Mouse (Mus musculus) limb, embryonic 11.5 days (tissue): ENCODE results near the gene Brd7. TPM values are rescaled to one million over a fixed set of nuclear protein-coding genes. Genes with fewer than 3 reads are reported as not detected.

Experiments used
- ATAC-seq: fragments of 200-750 bp; cut with Nextera tagmentation; 2 replicates; pipeline ENCODE4 v1.8.0; 2017; ENCODE audit warnings: low read depth; ENCODE audit not compliant: insufficient number of reproducible peaks, low FRiP score, low TSS enrichment
- DNase-seq: peaks from one replicate; pipeline ENCODE4 v3.0.0-alpha.2; 2015; ENCODE audit warnings: low spot score
- H3K27ac ChIP-seq: fragments of 300-500 bp; sonication (generic); replicated peaks from 2 replicates; pipeline ENCODE4 v1.5.1; 2014; ENCODE audit warnings: low read depth, mild to moderate bottlenecking, low read length
- H3K27me3 ChIP-seq: fragments of 300-500 bp; sonication (generic); 2 replicates; pipeline ENCODE4 v1.6.1; 2014; ENCODE audit warnings: mild to moderate bottlenecking, low read length, mixed read lengths; ENCODE audit not compliant: control insufficient read depth, insufficient read depth
- H3K36me3 ChIP-seq: fragments of 300-500 bp; sonication (generic); 2 replicates; pipeline ENCODE4 v1.6.1; 2014; ENCODE audit warnings: mild to moderate bottlenecking, low read length, moderate library complexity, mixed read lengths; ENCODE audit not compliant: control insufficient read depth, insufficient read depth
- H3K4me1 ChIP-seq: fragments of 300-500 bp; sonication (generic); 2 replicates; pipeline ENCODE4 v1.6.1; 2014; ENCODE audit warnings: low read length, mixed read lengths; ENCODE audit not compliant: control insufficient read depth, insufficient read depth
- H3K4me2 ChIP-seq: fragments of 300-500 bp; sonication (generic); 2 replicates; pipeline ENCODE4 v1.6.1; 2014; ENCODE audit warnings: low read depth, mild to moderate bottlenecking, moderate library complexity; ENCODE audit not compliant: severe bottlenecking
- H3K4me3 ChIP-seq: fragments of 300-500 bp; sonication (generic); 2 replicates; pipeline ENCODE4 v1.5.1; 2014; ENCODE audit warnings: low read depth, low read length
- H3K9ac ChIP-seq: fragments of 300-500 bp; sonication (generic); 2 replicates; pipeline ENCODE4 v1.6.1; 2014; ENCODE audit warnings: mild to moderate bottlenecking, low read length
- H3K9me3 ChIP-seq: fragments of 300-500 bp; sonication (generic); 2 replicates; pipeline ENCODE4 v1.6.1; 2016; ENCODE audit warnings: low read length; ENCODE audit not compliant: control insufficient read depth
- WGBS: fragments of 180-500 bp; shearing (Covaris S2); extraction: QIAGEN DNeasy Blood & Tissue Kit; methylation state at CpG from one replicate; pipeline ENCODE4 v1.1.7; 2014; 5-methylcytosine and 5-hydroxymethylcytosine counted together
- polyA plus RNA-seq: library from polyadenylated mRNA; unstranded; fragments of >200 nt; fragmentation: Nextera tagmentation; extraction: Ambion mirVana; gene quantifications from 2 replicates; pipeline ENCODE4 v1.2.1, GENCODE M21; 2014

The Brd7 gene
- polyA plus RNA-seq, 1 experiment from 2014 or later = 108 TPM

- DNase-seq (no peak), ATAC-seq (no peak)
- Histone ChIP-seq H3K27ac (no peak overlapping the region), H3K4me3 (no peak overlapping the region), H3K4me1 (peaks cover 2% of the 10 kb centered on the region; the same call in 1 of the 2 replicates), H3K27me3 (no peaks in the 10 kb centered on the region), H3K9me3 (no peaks in the 10 kb centered on the region), H3K4me2 (no peak overlapping the region), H3K36me3 (no peaks in the 10 kb centered on the region), H3K9ac (no peak overlapping the region)
- WGBS = 87% methylated on average over 10 of the region's 10 CpGs
These were observed 63.3 kb downstream of the Brd7 start for GRCm38 (mm10) chr8:88298733-88299103.

DNA sequence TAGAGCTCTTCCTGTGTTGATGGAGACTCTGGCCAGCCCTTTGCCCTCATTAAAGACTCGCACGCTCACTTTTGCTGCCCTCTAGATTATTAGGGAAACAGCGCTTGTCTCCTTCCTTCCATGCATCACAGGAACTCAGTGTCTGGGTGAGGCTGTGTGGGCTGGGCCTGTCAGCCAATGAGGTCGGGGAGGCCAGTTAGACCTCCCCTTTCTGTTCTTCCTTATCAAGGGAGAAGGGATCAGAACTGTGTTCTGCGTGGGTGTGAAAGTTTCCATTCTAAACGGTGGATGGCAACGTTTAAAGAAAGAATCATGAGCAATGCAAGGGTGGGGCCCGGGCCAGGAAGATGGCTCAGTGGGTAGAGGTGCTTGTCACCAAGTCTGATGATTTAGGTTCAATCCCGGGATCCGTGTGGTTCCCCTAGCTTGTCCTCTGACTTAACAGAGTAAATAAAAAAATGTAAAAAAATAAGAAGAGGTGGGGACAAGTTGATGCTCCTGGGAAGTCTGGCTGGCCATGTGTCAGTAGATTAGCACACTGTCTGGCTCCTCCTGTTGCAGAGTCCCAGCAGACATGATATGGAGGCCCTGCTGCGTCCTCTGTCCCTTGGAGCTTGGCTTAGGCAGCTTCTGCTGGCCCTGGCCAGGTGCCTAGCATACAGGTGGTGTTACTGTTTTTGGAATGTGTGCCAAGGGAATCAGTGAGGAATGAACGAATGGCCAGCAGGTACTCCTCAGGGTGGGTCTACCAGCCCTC is 63.8 kb downstream of the Brd7 start:
- Histone ChIP-seq H3K4me3 (no peak overlapping the region), H3K9me3 (no peaks in the 10 kb centered on the region), H3K4me2 (no peak overlapping the region), H3K27ac (no peak overlapping the region), H3K4me1 (peaks cover 2% of the 10 kb centered on the region; the same call in 1 of the 2 replicates), H3K27me3 (no peaks in the 10 kb centered on the region), H3K36me3 (no peaks in the 10 kb centered on the region), H3K9ac (no peak overlapping the region)
- ATAC-seq = no peak
- no peak for DNase-seq
- WGBS = 49% methylated on average over 12 of the region's 12 CpGs

DNA sequence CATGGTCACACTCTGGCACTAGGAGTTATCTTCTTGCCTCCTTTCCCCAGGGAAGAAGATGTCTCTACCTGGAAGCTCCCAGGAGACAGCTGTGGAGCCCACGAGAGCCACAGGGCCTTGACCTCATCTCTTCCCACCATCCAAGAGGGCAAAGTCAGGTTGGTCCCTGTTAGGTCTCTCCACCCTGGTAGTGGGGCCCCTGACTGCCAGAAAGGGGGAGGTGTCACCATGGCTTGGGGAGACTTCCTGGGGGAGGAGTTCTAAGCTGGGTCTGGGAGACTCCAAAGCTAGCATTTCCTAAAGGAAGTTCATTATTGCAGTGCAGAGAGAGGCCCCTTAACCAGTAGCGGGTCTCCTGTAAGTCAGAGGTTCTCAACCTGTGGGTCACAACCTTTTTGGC is 67.0 kb downstream of the Brd7 start:
- Histone ChIP-seq H3K27ac (no peak overlapping the region), H3K4me3 (no peak overlapping the region), H3K9ac (no peak overlapping the region), H3K4me1 (peaks cover 2% of the 10 kb centered on the region; the same call in 1 of the 2 replicates), H3K27me3 (no peaks in the 10 kb centered on the region), H3K4me2 (no peak overlapping the region), H3K9me3 (no peaks in the 10 kb centered on the region), H3K36me3 (no peaks in the 10 kb centered on the region)
- no peak for ATAC-seq
- DNase-seq = no peak
- 77% methylated on average over 2 of the region's 2 CpGs for WGBS

- WGBS = 90% methylated on average over 9 of the region's 9 CpGs
- H3K36me3 ChIP-seq = no peaks in the 10 kb centered on the region
- H3K9me3 ChIP-seq = no peaks in the 10 kb centered on the region
- H3K4me1 ChIP-seq = peaks cover 6% of the 10 kb centered on the region
- H3K27ac ChIP-seq = no peak overlapping the region
- H3K9ac ChIP-seq = no peak overlapping the region
- H3K4me3 ChIP-seq = no peak overlapping the region
- ATAC-seq (no peak), DNase-seq (no peak)
- no peaks in the 10 kb centered on the region for H3K27me3 ChIP-seq
- no peak overlapping the region for H3K4me2 ChIP-seq
These were observed 68.2 kb downstream of the Brd7 start for GRCm38 (mm10) chr8:88293590-88294356.

GRCm38 (mm10) chr8:88292926-88293325 is 69.1 kb downstream of the Brd7 start:
- DNase-seq (no peak), ATAC-seq (no peak)
- no peak overlapping the region for H3K27ac ChIP-seq
- peaks cover 10% of the 10 kb centered on the region for H3K4me1 ChIP-seq
- no peak overlapping the region for H3K4me2 ChIP-seq
- no peak overlapping the region for H3K4me3 ChIP-seq
- H3K27me3 ChIP-seq = no peaks in the 10 kb centered on the region
- H3K9ac ChIP-seq = no peak overlapping the region
- no peaks in the 10 kb centered on the region for H3K9me3 ChIP-seq
- WGBS = 68% methylated on average over 3 of the region's 3 CpGs
- H3K36me3 ChIP-seq = no peaks in the 10 kb centered on the region

GRCm38 (mm10) chr8:88291305-88291690 is 70.7 kb downstream of the Brd7 start:
- DNase-seq (no peak), ATAC-seq (no peak)
- H3K9me3 ChIP-seq = no peaks in the 10 kb centered on the region
- no peak overlapping the region for H3K9ac ChIP-seq
- H3K4me1 ChIP-seq = peaks cover 8% of the 10 kb centered on the region
- H3K4me3 ChIP-seq = no peak overlapping the region
- H3K27ac ChIP-seq = no peak overlapping the region
- H3K4me2 ChIP-seq = no peak overlapping the region
- H3K36me3 ChIP-seq = no peaks in the 10 kb centered on the region
- no peaks in the 10 kb centered on the region for H3K27me3 ChIP-seq
- 90% methylated on average over 11 of the region's 11 CpGs for WGBS

DNA sequence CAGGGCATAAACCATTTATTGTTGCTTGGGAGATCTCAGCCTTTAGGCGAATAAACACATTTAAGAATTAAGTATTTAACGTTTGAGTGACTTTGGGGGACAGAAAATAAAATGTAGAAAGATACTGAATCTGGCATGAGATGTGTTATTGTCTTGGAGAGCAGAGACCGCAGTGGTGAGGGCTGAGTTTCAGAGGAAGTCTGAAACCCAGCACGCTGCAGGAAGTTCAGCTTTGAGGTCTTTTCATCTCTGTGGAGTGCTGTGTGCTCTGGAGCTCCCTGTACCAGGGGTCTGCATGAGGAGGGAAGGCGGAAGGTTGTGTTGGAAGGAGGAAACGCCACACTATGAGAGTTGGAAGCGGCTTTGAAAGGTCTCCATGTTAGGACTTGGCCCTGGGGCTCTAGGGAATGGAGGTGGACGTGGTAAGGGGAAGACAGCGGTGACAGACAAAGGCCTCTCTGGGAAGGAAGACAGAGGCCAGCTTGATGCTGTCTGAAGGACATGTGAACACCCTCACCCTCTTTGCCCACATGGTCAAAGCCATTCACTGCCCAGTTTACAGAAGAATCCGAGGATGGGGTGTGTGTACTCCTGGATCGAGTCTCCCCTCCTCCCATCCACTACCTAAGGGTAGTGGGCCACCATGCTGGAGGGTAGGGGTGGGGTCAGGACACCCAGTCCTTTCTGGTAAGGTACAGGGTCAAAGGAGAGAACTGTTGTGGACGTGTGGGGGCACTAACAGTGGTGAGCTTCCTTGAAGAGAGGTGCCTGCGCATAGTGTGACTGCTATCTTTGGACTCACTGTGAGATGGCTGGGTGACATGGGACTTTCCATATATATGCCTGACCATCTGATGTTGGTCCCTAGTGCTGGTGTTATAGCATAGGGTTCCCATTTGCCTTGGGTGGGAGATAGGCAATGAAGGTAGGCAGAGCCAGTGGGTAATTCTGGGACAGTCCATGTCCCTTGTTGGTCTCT is 71.4 kb downstream of the Brd7 start:
- Histone ChIP-seq H3K27ac (no peak overlapping the region), H3K9me3 (no peaks in the 10 kb centered on the region), H3K36me3 (no peaks in the 10 kb centered on the region), H3K27me3 (no peaks in the 10 kb centered on the region), H3K4me3 (no peak overlapping the region), H3K9ac (no peak overlapping the region), H3K4me1 (peaks cover 8% of the 10 kb centered on the region), H3K4me2 (no peak overlapping the region)
- ATAC-seq (no peak), DNase-seq (no peak)
- 82% methylated on average over 13 of the region's 13 CpGs for WGBS

- no peak overlapping the region for H3K9ac ChIP-seq
- H3K9me3 ChIP-seq = no peaks in the 10 kb centered on the region
- H3K27me3 ChIP-seq = no peaks in the 10 kb centered on the region
- H3K36me3 ChIP-seq = no peaks in the 10 kb centered on the region
- H3K4me2 ChIP-seq = no peak overlapping the region
- DNase-seq (no peak), ATAC-seq (no peak)
- peaks cover 9% of the 10 kb centered on the region for H3K4me1 ChIP-seq
- no peak overlapping the region for H3K4me3 ChIP-seq
- WGBS = 79% methylated on average over 1 of the region's 1 CpGs
- no peak overlapping the region for H3K27ac ChIP-seq
These were observed 72.1 kb downstream of the Brd7 start for GRCm38 (mm10) chr8:88289901-88290300.
